Mouse (Mus musculus) right cerebral cortex, postnatal 36 days (tissue): Measurements from ENCODE around the gene Gm11397.
"Not testable (repeated sequence)": the region's sequence is repeated elsewhere in the genome, so short reads cannot be mapped to it uniquely, and the experiment has no call there.

Source experiments
- DNase-seq, 2 experiments: peaks; one replicate each; pipeline ENCODE4 v3.0.0; 2022; ENCODE audit warnings: low spot score in 2 of 2, mixed read lengths in 1 of 2

Gene Gm11397

DNA sequence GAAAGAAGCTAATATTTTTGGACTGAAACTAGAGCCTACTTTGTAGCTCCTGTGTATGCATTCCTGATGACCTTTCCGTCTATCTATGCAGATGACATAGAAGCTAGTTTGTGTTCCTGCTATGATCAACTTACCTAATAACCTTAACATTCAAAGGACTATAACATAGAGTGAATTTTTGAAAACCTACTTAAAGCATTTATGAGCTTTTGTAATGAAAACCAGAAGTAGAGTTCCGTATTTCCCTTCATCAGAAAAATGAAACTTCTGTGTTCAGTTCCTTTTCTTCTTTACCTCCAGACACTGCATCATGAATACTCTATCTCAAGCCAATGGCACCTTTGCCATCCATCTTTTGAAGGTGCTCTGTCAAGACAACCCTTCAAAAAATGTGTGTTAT is at the start of gene Gm11397:
Gene Gm11397 (plus strand): TSS at position 301 of the 400 bp plus-strand sequence.
- not testable (repeated sequence) for DNase-seq

GRCm38 (mm10) chr13:33356666-33357065 is 38.9 kb upstream of the Gm11397 start:
- DNase-seq, result not testable (repeated sequence)

DNA sequence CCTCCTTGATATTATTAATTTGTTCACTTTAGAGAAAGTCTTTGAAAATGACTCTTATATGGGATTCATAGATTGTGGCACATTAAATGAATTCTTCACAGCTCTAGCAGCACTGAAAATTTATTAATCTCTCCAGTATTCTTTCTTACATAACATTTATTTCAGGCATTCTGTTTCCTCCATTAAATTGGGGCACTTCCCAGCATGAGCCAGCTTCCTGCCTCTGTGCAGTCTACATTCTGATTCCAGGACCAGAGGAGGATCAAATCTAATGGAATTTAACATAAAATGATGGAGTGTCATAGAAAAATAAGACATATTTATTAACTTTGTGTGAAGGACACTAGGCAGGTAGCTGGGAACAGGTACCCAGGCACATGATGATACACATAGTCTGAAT is 37.2 kb downstream of the Gm11397 start:
- not testable (repeated sequence) for DNase-seq
